Mouse (Mus musculus) intestine, embryonic 15.5 days (tissue): Measurements from ENCODE around the gene Nav1. TPM values are rescaled to one million over a fixed set of nuclear protein-coding genes. Genes with fewer than 3 reads are reported as not detected.

ENCODE experiments used
- ATAC-seq: fragments of 200-750 bp; cut with Nextera tagmentation; 2 replicates; pipeline ENCODE4 v1.8.0; 2017; ENCODE audit warnings: moderate TSS enrichment, moderate library complexity
- H3K27ac ChIP-seq: fragments of 300-500 bp; sonication (generic); 2 replicates; pipeline ENCODE4 v1.5.1; 2015; ENCODE audit warnings: mild to moderate bottlenecking, inconsistent platforms
- H3K27me3 ChIP-seq: fragments of 300-500 bp; sonication (generic); replicated peaks from 2 replicates; pipeline ENCODE4 v1.6.1; 2015; ENCODE audit warnings: inconsistent platforms
- H3K36me3 ChIP-seq: fragments of 300-500 bp; sonication (generic); 2 replicates; pipeline ENCODE4 v1.6.1; 2015; ENCODE audit warnings: inconsistent platforms
- H3K4me1 ChIP-seq: fragments of 300-500 bp; sonication (generic); replicated peaks from 2 replicates; pipeline ENCODE4 v1.6.1; 2015; ENCODE audit warnings: inconsistent platforms
- H3K4me2 ChIP-seq: fragments of 300-500 bp; sonication (generic); replicated peaks from 2 replicates; pipeline ENCODE4 v1.6.1; 2015; ENCODE audit warnings: mild to moderate bottlenecking, inconsistent platforms
- H3K4me3 ChIP-seq: fragments of 300-500 bp; sonication (generic); replicated peaks from 2 replicates; pipeline ENCODE4 v1.5.1; 2015; ENCODE audit warnings: inconsistent platforms
- H3K9ac ChIP-seq: fragments of 300-500 bp; sonication (generic); 2 replicates; pipeline ENCODE4 v1.6.1; 2015; ENCODE audit warnings: inconsistent platforms
- H3K9me3 ChIP-seq: fragments of 300-500 bp; sonication (generic); 2 replicates; pipeline ENCODE4 v1.6.1; 2016; ENCODE audit warnings: inconsistent platforms
- WGBS: fragments of 180-500 bp; shearing (Covaris S2); methylation state at CpG from one replicate; pipeline ENCODE4 v1.1.7; 2015; 5-methylcytosine and 5-hydroxymethylcytosine counted together
- polyA plus RNA-seq: library from polyadenylated mRNA; unstranded; fragments of >200 nt; fragmentation: Nextera tagmentation; extraction: Ambion mirVana; gene quantifications from 2 replicates; pipeline ENCODE4 v1.2.1, GENCODE M21; 2015

Gene Nav1
- polyA plus RNA-seq, 1 experiment from 2014 or later = 11.5 TPM

DNA sequence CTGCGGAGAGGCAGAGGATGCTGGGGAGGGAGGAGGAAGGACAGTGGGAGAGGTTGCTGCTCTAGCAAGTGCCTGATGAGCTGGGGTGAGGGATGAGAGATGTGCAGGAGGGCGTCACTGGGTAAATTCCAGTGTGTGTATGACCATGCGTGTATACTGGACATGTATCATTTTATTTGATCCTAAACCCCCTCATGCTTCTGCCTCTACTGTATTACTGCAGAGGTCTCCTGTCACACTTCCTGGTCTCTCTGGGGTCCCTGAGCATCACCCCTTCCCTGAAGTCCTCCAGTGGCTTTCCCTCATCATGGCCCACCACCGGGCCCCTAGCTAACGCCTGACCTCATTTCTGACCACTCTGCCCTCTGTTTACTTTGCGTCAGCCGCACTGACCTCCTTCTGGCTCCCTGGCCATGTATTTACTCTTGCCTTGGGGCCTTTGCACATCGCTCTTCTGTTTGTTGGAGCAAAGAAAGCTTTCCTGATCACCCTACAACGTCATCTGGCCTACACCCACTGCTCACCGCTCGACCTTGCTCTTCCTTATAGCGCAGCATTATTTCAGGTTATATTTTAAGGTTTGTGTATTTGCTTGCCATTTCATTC is 91.4 kb downstream of the Nav1 start:
- 38% methylated on average over 12 of the region's 12 CpGs for WGBS
- no peaks in the 10 kb centered on the region for H3K9me3 ChIP-seq
- no peak overlapping the region for H3K9ac ChIP-seq
- peak overlapping the region; percentile 13; the same call in 1 of the 2 replicates for H3K4me2 ChIP-seq
- H3K36me3 ChIP-seq = no peaks in the 10 kb centered on the region
- ATAC-seq = 0 out of 2 replicates have a peak, but pooled peaks have one; percentile 1
- H3K27ac ChIP-seq = peak overlapping the region; percentile 34; the same call in 1 of the 2 replicates
- H3K27me3 ChIP-seq = no peaks in the 10 kb centered on the region
- no peak overlapping the region for H3K4me3 ChIP-seq
- H3K4me1 ChIP-seq = peaks cover 29% of the 10 kb centered on the region

DNA sequence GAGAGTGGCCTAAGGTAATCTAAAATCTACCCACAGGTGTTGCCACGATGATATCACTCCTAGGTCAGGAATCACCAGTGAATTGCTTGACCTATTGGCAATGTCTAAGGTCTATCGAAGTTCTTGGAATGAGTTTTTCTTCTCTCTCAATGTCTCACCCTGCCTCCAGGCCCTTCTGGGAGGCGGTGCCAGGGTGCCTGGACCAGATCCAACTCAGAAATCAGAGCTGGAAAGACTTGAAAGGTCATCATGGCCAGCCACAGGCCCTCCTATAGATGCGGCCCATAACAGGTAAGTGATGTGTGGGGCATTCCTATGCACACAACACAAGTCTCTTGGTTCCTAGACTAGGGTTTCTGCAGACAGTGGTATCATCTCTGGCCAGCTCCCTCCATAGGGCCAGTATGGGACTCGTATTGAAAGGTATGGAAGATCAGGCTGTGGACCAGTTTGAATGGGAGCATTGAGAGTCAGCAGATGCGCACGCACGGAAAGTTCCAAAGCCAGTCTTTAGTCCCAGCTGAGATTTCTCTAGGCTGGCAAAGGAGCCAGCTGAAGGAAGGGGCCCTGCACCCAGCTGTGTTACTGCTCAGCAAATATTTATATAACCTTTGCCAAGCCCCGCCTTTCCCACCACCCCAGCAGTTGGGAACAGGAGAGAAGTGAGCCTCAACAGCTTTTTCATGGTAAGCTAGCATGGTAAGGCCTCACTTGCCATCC is 92.0 kb downstream of the Nav1 start:
- H3K4me2 ChIP-seq = peak overlapping the region; percentile 13; the same call in 1 of the 2 replicates
- H3K4me3 ChIP-seq = no peak overlapping the region
- no peaks in the 10 kb centered on the region for H3K36me3 ChIP-seq
- H3K9me3 ChIP-seq = no peaks in the 10 kb centered on the region
- H3K27ac ChIP-seq = peak overlapping the region; percentile 34; the same call in 1 of the 2 replicates
- WGBS = 45% methylated on average over 9 of the region's 9 CpGs
- peaks cover 36% of the 10 kb centered on the region for H3K4me1 ChIP-seq
- H3K27me3 ChIP-seq = no peaks in the 10 kb centered on the region
- no peak overlapping the region for H3K9ac ChIP-seq
- ATAC-seq = peak; percentile 66

DNA sequence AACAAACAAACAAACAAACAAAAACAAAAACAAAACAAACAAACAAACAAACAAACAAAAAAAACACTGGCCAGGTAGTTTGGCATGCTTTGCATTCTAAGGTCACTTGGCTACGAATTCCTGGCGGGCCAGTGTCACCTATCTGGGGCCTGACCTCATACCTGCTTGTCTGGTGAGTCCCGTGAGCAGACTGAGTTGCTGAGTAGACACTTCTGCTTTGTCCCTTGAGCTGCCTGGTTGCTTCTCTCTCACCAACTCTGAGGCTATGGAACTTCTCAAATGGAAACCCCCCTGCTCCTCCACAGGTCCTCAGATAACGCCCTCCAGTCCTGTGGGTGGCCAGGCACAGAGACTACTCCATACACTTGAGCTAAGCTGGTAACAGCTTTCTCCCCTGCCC is 93.0 kb downstream of the Nav1 start:
- no peak overlapping the region for H3K27ac ChIP-seq
- no peaks in the 10 kb centered on the region for H3K9me3 ChIP-seq
- no peak overlapping the region for H3K9ac ChIP-seq
- 73% methylated on average over 4 of the region's 4 CpGs for WGBS
- H3K27me3 ChIP-seq = no peaks in the 10 kb centered on the region
- no peaks in the 10 kb centered on the region for H3K36me3 ChIP-seq
- peaks cover 45% of the 10 kb centered on the region for H3K4me1 ChIP-seq
- H3K4me2 ChIP-seq = no peak overlapping the region
- H3K4me3 ChIP-seq = no peak overlapping the region
- no peak for ATAC-seq

GRCm38 (mm10) chr1:135513464-135513863 is 93.6 kb downstream of the Nav1 start:
- no peak for ATAC-seq
- Histone ChIP-seq H3K4me3 (no peak overlapping the region), H3K9ac (no peak overlapping the region), H3K4me2 (no peak overlapping the region), H3K27ac (no peak overlapping the region), H3K4me1 (peaks cover 49% of the 10 kb centered on the region), H3K9me3 (no peaks in the 10 kb centered on the region), H3K27me3 (no peaks in the 10 kb centered on the region), H3K36me3 (no peaks in the 10 kb centered on the region)
- 58% methylated on average over 5 of the region's 5 CpGs for WGBS

- Histone ChIP-seq H3K36me3 (no peaks in the 10 kb centered on the region), H3K4me3 (peak overlapping the region; percentile 49), H3K27me3 (no peaks in the 10 kb centered on the region), H3K4me2 (peak overlapping the region; percentile 91), H3K4me1 (peaks cover 49% of the 10 kb centered on the region), H3K9ac (peak overlapping the region; percentile 53), H3K27ac (no peak overlapping the region), H3K9me3 (no peaks in the 10 kb centered on the region)
- WGBS = 4% methylated on average over 30 of the region's 30 CpGs
- peak; percentile 86 for ATAC-seq
Measured at GRCm38 (mm10) chr1:135510346-135510977, 96.6 kb downstream of the Nav1 start.

DNA sequence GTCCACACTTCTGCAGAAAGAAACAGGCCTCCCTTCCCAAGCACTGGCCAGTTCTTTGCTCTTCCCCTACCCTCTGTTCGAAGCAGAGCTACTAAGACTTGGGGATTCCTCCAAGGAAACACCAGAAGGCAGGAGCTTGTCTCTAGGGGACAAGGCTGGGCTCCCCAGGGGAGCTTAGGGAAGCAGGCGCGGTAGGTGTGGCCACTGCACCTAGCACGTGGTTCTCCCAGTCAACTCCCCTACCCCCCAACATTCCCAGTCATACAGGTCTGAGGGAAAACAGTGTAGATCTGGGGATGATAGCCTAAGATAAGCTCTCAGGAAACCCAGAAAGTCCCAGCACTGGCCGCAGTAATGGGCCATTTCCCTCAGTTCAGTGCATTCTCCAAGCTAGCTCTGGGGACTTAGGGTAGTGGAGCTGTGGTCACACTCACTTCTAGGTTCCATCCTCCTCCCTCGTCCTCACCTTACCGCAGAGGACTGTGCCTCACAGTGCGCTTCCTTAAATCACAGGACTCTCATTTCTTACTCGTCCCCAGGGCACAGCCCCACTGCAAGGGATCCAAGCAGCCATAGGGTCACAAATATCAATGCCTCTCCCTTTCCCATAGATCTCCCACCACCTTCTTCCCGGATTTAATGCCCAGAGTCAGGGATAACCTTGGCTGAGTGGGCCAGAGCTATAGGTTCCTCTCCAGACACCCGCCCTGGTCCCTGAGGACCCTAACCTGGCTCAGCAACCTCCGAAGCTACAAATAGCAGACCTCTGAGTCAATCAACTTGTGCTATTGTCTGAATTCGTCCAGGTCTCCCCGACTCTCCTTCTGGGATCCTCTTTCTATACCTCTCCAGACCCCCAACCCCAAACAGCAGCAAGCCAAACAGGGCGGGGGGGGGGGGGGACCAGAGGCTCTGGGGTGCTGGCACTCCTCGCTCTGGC is 97.7 kb downstream of the Nav1 start:
- WGBS = 21% methylated on average over 16 of the region's 16 CpGs
- Histone ChIP-seq H3K27ac (no peak overlapping the region), H3K9me3 (no peaks in the 10 kb centered on the region), H3K27me3 (no peaks in the 10 kb centered on the region), H3K9ac (peak overlapping the region; percentile 53), H3K4me2 (peak overlapping the region; percentile 91), H3K4me3 (peak overlapping the region; percentile 49), H3K4me1 (peaks cover 41% of the 10 kb centered on the region), H3K36me3 (no peaks in the 10 kb centered on the region)
- no peak; the same call in 1 of the 2 replicates for ATAC-seq

GRCm38 (mm10) chr1:135508349-135508634 is 98.8 kb downstream of the Nav1 start:
- Histone ChIP-seq H3K4me2 (peak overlapping the region; percentile 91), H3K4me3 (no peak overlapping the region), H3K9me3 (no peaks in the 10 kb centered on the region), H3K9ac (no peak overlapping the region), H3K27ac (no peak overlapping the region), H3K36me3 (no peaks in the 10 kb centered on the region), H3K4me1 (peaks cover 42% of the 10 kb centered on the region), H3K27me3 (no peaks in the 10 kb centered on the region)
- ATAC-seq = no peak
- whole genome bisulfite sequencing = 25% methylated on average over 3 of the region's 3 CpGs

DNA sequence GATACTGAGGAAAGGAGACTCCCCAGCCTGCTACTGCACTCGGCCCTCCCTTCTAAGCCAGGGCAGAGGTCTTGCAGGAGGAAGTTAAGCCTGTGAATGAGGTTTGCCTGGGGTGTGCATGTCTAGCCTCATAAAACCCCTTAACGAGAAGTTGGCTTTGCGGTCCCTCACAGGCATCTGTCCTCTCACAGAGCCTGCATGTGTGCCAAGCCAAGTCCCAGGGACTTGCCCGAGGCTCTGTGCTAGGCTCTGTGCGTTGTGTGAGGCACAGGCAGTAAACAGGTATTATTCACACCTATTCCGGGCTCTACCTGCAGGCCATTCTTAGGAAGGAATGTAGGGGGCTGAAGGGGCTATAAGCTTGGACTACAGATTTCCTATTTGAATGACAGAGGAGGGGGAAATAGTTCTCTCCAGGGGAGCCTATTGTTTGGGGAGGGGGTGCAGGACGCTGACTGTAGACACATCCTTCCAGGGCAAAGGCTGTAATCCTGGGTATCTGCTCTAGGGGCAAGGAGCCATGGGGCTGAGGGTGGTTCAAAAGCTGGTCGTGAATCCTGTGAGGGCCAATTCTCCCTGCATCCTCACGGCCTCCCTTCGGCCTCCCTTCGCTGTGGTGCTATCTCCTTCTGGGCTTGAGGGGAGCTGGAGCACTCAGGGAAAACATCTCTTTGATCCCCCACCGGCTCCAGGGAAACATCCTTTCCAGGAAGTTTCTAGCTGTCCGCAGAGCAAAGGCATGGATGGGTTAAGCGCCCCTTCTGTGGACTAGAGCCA is 99.3 kb downstream of the Nav1 start:
- H3K9me3 ChIP-seq = no peaks in the 10 kb centered on the region
- peak overlapping the region; percentile 20; the same call in 1 of the 2 replicates for H3K4me2 ChIP-seq
- ATAC-seq = no peak
- H3K4me3 ChIP-seq = no peak overlapping the region
- no peaks in the 10 kb centered on the region for H3K27me3 ChIP-seq
- whole genome bisulfite sequencing = 52% methylated on average over 14 of the region's 14 CpGs
- H3K4me1 ChIP-seq = peaks cover 42% of the 10 kb centered on the region
- no peak overlapping the region for H3K27ac ChIP-seq
- no peak overlapping the region for H3K9ac ChIP-seq
- H3K36me3 ChIP-seq = no peaks in the 10 kb centered on the region

DNA sequence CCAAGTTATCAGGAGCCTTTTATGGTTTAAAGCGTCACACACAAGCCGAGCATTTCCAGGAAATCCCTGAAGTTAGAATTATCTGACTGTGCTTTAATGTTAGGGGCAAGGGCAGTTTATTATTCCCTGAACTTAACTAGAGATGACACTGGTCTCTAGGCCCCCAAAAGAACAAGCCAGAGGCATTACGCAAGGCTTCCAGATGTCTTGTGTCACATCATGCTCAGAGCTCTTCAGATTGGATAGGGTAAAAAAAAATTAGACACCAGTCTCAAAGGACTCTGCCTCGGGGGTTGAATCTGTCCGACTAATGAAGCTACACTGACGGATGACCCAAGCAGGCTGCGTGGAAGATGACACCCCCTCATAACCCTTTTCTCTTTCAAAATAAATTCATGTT is 101.6 kb downstream of the Nav1 start:
- Histone ChIP-seq H3K9ac (no peak overlapping the region), H3K4me2 (no peak overlapping the region), H3K27ac (no peak overlapping the region), H3K4me3 (no peak overlapping the region), H3K9me3 (no peaks in the 10 kb centered on the region), H3K4me1 (peaks cover 35% of the 10 kb centered on the region), H3K27me3 (no peaks in the 10 kb centered on the region), H3K36me3 (no peaks in the 10 kb centered on the region)
- WGBS = 59% methylated on average over 7 of the region's 7 CpGs
- no peak for ATAC-seq

GRCm38 (mm10) chr1:135503436-135503835 is 103.7 kb downstream of the Nav1 start:
- ATAC-seq = no peak
- no peak overlapping the region for H3K27ac ChIP-seq

DNA sequence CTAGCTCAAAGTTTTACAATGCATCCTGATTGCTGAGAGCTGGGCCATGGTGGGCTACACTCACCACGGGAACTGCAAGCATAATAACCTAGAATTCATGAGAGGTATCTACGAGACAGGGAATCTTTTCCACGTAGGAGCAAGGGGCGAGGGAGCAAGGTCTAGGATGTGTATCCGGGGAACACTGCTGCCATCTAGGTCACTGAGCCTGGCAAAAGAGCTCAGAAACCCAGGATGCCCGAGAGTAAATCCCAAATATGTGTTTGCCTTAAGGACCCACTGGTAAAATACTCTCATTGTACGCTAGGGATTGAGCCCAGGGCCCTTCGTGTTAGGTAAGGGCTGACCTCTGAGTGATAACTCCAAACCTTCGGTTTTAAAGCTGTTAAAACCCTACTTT is 104.3 kb downstream of the Nav1 start:
- no peak for ATAC-seq
- no peak overlapping the region for H3K4me2 ChIP-seq
- no peak overlapping the region for H3K9ac ChIP-seq
- H3K27ac ChIP-seq = no peak overlapping the region
- no peaks in the 10 kb centered on the region for H3K9me3 ChIP-seq
- no peaks in the 10 kb centered on the region for H3K27me3 ChIP-seq
- 85% methylated on average over 9 of the region's 9 CpGs for WGBS
- peaks cover 12% of the 10 kb centered on the region for H3K4me1 ChIP-seq
- no peak overlapping the region for H3K4me3 ChIP-seq
- H3K36me3 ChIP-seq = no peaks in the 10 kb centered on the region

More at GRCm38 (mm10) chr1:135503436-135503835, 103.7 kb downstream of the Nav1 start:
- H3K4me2 ChIP-seq = no peak overlapping the region
- H3K36me3 ChIP-seq = no peaks in the 10 kb centered on the region
- H3K4me1 ChIP-seq = peaks cover 18% of the 10 kb centered on the region
- no peaks in the 10 kb centered on the region for H3K27me3 ChIP-seq
- no peak overlapping the region for H3K4me3 ChIP-seq
- WGBS = 44% methylated on average over 2 of the region's 2 CpGs
- no peaks in the 10 kb centered on the region for H3K9me3 ChIP-seq
- no peak overlapping the region for H3K9ac ChIP-seq
